Mouse (Mus musculus) testis, adult 2 months (tissue): Measurements from ENCODE around the gene Arl1. TPM values are rescaled to one million over a fixed set of nuclear protein-coding genes. Genes with fewer than 3 reads are reported as not detected.
"Not testable (repeated sequence)": the region's sequence is repeated elsewhere in the genome, so short reads cannot be mapped to it uniquely, and the experiment has no call there.

ENCODE experiments used
- H3K27ac ChIP-seq: fragments of 200-500 bp; 2 replicates; pipeline ENCODE4 v1.5.1; 2012; ENCODE audit warnings: low read depth, low read length; ENCODE audit not compliant: control insufficient read depth, insufficient read depth
- H3K27me3 ChIP-seq: fragments of 200-500 bp; 2 replicates; pipeline ENCODE4 v1.6.1; 2012; ENCODE audit warnings: mild to moderate bottlenecking, low read length, moderate library complexity; ENCODE audit not compliant: control insufficient read depth, insufficient read depth
- H3K36me3 ChIP-seq: fragments of 200-500 bp; 2 replicates; pipeline ENCODE4 v1.6.1; 2012; ENCODE audit warnings: mild to moderate bottlenecking, low read length; ENCODE audit not compliant: control insufficient read depth, insufficient read depth
- H3K4me1 ChIP-seq: fragments of 200-500 bp; 2 replicates; pipeline ENCODE4 v1.6.1; 2012; ENCODE audit warnings: low read length; ENCODE audit not compliant: control insufficient read depth, insufficient read depth
- H3K4me3 ChIP-seq: fragments of 200-500 bp; 2 replicates; pipeline ENCODE4 v1.5.1; 2012; ENCODE audit warnings: low read depth, mild to moderate bottlenecking, low read length, moderate library complexity, mixed read lengths; ENCODE audit not compliant: control insufficient read depth
- CTCF ChIP-seq: fragments of 200-500 bp; IDR thresholded peaks from 2 replicates; pipeline ENCODE4 v1.5.1; 2012; ENCODE audit warnings: low read depth, mild to moderate bottlenecking, inconsistent platforms, low read length, moderate library complexity; ENCODE audit not compliant: control insufficient read depth, insufficient read depth, insufficient replicate concordance
- POLR2A ChIP-seq: fragments of 200-500 bp; IDR thresholded peaks from 2 replicates; pipeline ENCODE4 v1.6.1; 2012; ENCODE audit warnings: low read depth, mild to moderate bottlenecking, inconsistent platforms, low read length, moderate library complexity; ENCODE audit not compliant: control insufficient read depth
- polyA plus RNA-seq: library from polyadenylated mRNA; depleted of rRNA; stranded (reverse); fragments of >200 nt; gene quantifications from 2 replicates; pipeline ENCODE4 v1.2.3, GENCODE M21; 2012

The Arl1 gene
- polyA plus RNA-seq, 1 experiment = 32.6 TPM

GRCm38 (mm10) chr10:88731496-88732308 is 1.0 kb downstream of the Arl1 start:
- TF ChIP-seq POLR2A = no peak

GRCm38 (mm10) chr10:88732309-88732622 is 1.6 kb downstream of the Arl1 start:
- H3K36me3 ChIP-seq = no peaks in the 10 kb centered on the region
- no peaks in the 10 kb centered on the region for H3K27me3 ChIP-seq
- H3K4me3 ChIP-seq = peak overlapping the region; percentile 99
- no peak for TF ChIP-seq POLR2A
- TF ChIP-seq CTCF = no peak
- peaks cover 2% of the 10 kb centered on the region; the same call in 1 of the 2 replicates for H3K4me1 ChIP-seq
- H3K27ac ChIP-seq = no peak overlapping the region

More at GRCm38 (mm10) chr10:88731496-88732308, 1.0 kb downstream of the Arl1 start:
- Histone ChIP-seq H3K36me3 (no peaks in the 10 kb centered on the region), H3K27me3 (no peaks in the 10 kb centered on the region), H3K27ac (peak overlapping the region; percentile 90), H3K4me1 (peaks cover 2% of the 10 kb centered on the region; the same call in 1 of the 2 replicates), H3K4me3 (peak overlapping the region; percentile 99)

GRCm38 (mm10) chr10:88739074-88739473 is 8.4 kb downstream of the Arl1 start:
- H3K27ac ChIP-seq, H3K36me3 ChIP-seq, H3K4me3 ChIP-seq, H3K27me3 ChIP-seq, H3K4me1 ChIP-seq: not testable (repeated sequence)

GRCm38 (mm10) chr10:88739818-88740217 is 9.2 kb downstream of the Arl1 start:
- Histone ChIP-seq H3K36me3 (no peaks in the 10 kb centered on the region; the same call in none of the 2 replicates), H3K4me3 (no peak overlapping the region), H3K27ac (no peak overlapping the region), H3K4me1 (no peaks in the 10 kb centered on the region), H3K27me3 (no peaks in the 10 kb centered on the region)
- TF ChIP-seq POLR2A = no peak

GRCm38 (mm10) chr10:88740781-88741180 is 10.1 kb downstream of the Arl1 start:
- Histone ChIP-seq H3K27me3 (no peaks in the 10 kb centered on the region), H3K4me3 (no peak overlapping the region), H3K4me1 (no peaks in the 10 kb centered on the region), H3K27ac (no peak overlapping the region), H3K36me3 (no peaks in the 10 kb centered on the region; the same call in none of the 2 replicates)
- TF ChIP-seq CTCF (no peak), POLR2A (no peak)

- no peaks in the 10 kb centered on the region; the same call in none of the 2 replicates for H3K36me3 ChIP-seq
Observed at GRCm38 (mm10) chr10:88741426-88741825, 10.8 kb downstream of the Arl1 start.

GRCm38 (mm10) chr10:88761524-88762212 is 31.0 kb downstream of the Arl1 start:
- no peak for TF ChIP-seq POLR2A
- TF ChIP-seq CTCF = no peak
- Histone ChIP-seq H3K4me1 (no peaks in the 10 kb centered on the region), H3K4me3 (no peak overlapping the region), H3K36me3 (peaks cover 6% of the 10 kb centered on the region), H3K27me3 (no peaks in the 10 kb centered on the region), H3K27ac (no peak overlapping the region)

More at GRCm38 (mm10) chr10:88741426-88741825, 10.8 kb downstream of the Arl1 start:
- no peaks in the 10 kb centered on the region for H3K4me1 ChIP-seq
- H3K4me3 ChIP-seq = no peak overlapping the region
- TF ChIP-seq CTCF (no peak), POLR2A (no peak)
- no peaks in the 10 kb centered on the region for H3K27me3 ChIP-seq
- no peak overlapping the region for H3K27ac ChIP-seq
